Mouse (Mus musculus) ES-Bruce4 (cell line): ENCODE results near the gene Dennd4c. TPM values are rescaled to one million over a fixed set of nuclear protein-coding genes. Genes with fewer than 3 reads are reported as not detected.

Experiments used
- H3K27ac ChIP-seq: 2 replicates; pipeline ENCODE4 v1.5.1; 2012; ENCODE audit warnings: low read length, inconsistent platforms; ENCODE audit not compliant: insufficient read depth
- H3K27me3 ChIP-seq: 2 replicates; pipeline ENCODE4 v1.6.1; 2012; ENCODE audit warnings: mild to moderate bottlenecking, low read length, inconsistent platforms; ENCODE audit not compliant: control insufficient read depth, poor library complexity, insufficient read depth, severe bottlenecking
- H3K36me3 ChIP-seq: 2 replicates; pipeline ENCODE4 v1.6.1; 2012; ENCODE audit warnings: inconsistent platforms, mild to moderate bottlenecking, low read length, moderate library complexity; ENCODE audit not compliant: control insufficient read depth, poor library complexity, insufficient read depth, severe bottlenecking
- H3K4me1 ChIP-seq: one replicate; pipeline ENCODE4 v1.8.1; 2011; ENCODE audit warnings: low read length; ENCODE audit not compliant: control insufficient read depth, insufficient read depth
- H3K4me3 ChIP-seq: 2 replicates; pipeline ENCODE4 v1.5.1; 2011; ENCODE audit warnings: low read depth, mild to moderate bottlenecking, low read length
- H3K9ac ChIP-seq: 2 replicates; pipeline ENCODE4 v1.6.1; 2012; ENCODE audit warnings: low read depth, mild to moderate bottlenecking, inconsistent platforms; ENCODE audit not compliant: poor library complexity, severe bottlenecking
- H3K9me3 ChIP-seq: replicated peaks from 2 replicates; pipeline ENCODE4 v1.6.1; 2012; ENCODE audit warnings: mild to moderate bottlenecking, low read length, inconsistent platforms; ENCODE audit not compliant: control insufficient read depth, poor library complexity, insufficient read depth, severe bottlenecking
- CTCF ChIP-seq: IDR thresholded peaks from one replicate; pipeline ENCODE4 v1.8.1; 2011; ENCODE audit warnings: low read depth, low read length
- EP300 ChIP-seq: IDR thresholded peaks from 2 replicates; pipeline ENCODE4 v1.6.1; 2011; ENCODE audit warnings: low read depth, low read length; ENCODE audit not compliant: insufficient read depth
- POLR2A ChIP-seq: IDR thresholded peaks from one replicate; pipeline ENCODE4 v1.8.1; 2011; ENCODE audit warnings: low read length; ENCODE audit not compliant: insufficient read depth
- polyA plus RNA-seq: library from polyadenylated mRNA; stranded (reverse); fragments of >200 nt; gene quantifications from 2 replicates; pipeline ENCODE4 v1.2.4, GENCODE M21; 2011; ENCODE audit warnings: low read depth; ENCODE audit not compliant: missing spikeins, insufficient read depth, insufficient read length

Dennd4c gene
- polyA plus RNA-seq, 1 experiment = 27.5 TPM

GRCm38 (mm10) chr4:86852018-86852417 lies 103.7 kb downstream of the Dennd4c start:
- H3K27ac ChIP-seq = peak overlapping the region; percentile 36; the same call in 1 of the 2 replicates
- H3K4me3 ChIP-seq = no peak overlapping the region
- H3K4me1 ChIP-seq = no peaks in the 10 kb centered on the region
- H3K9me3 ChIP-seq = no peaks in the 10 kb centered on the region
- H3K9ac ChIP-seq = no peak overlapping the region
- peaks cover 42% of the 10 kb centered on the region for H3K36me3 ChIP-seq
- TF ChIP-seq EP300 (no peak), CTCF (no peak), POLR2A (no peak)
- no peaks in the 10 kb centered on the region for H3K27me3 ChIP-seq

GRCm38 (mm10) chr4:86852813-86853590 lies 104.6 kb downstream of the Dennd4c start:
- Histone ChIP-seq H3K4me1 (no peaks in the 10 kb centered on the region), H3K27ac (peak overlapping the region; percentile 23), H3K36me3 (peaks cover 42% of the 10 kb centered on the region), H3K9me3 (no peaks in the 10 kb centered on the region), H3K4me3 (no peak overlapping the region), H3K27me3 (no peaks in the 10 kb centered on the region), H3K9ac (no peak overlapping the region)
- TF ChIP-seq CTCF (no peak), EP300 (no peak), POLR2A (no peak)

GRCm38 (mm10) chr4:86856304-86857112 lies 108.2 kb downstream of the Dennd4c start:
- no peaks in the 10 kb centered on the region for H3K27me3 ChIP-seq
- H3K9me3 ChIP-seq = no peaks in the 10 kb centered on the region
- H3K4me3 ChIP-seq = peak overlapping the region; percentile 82
- H3K9ac ChIP-seq = peak overlapping the region; percentile 99
- H3K36me3 ChIP-seq = peaks cover 41% of the 10 kb centered on the region
- no peak for TF ChIP-seq CTCF
- no peak for TF ChIP-seq EP300
- no peak for TF ChIP-seq POLR2A
- no peaks in the 10 kb centered on the region for H3K4me1 ChIP-seq
- peak overlapping the region; percentile 24 for H3K27ac ChIP-seq

GRCm38 (mm10) chr4:86857113-86858069 lies 109.0 kb downstream of the Dennd4c start, which contains the start of gene Rps6:
Gene Rps6, minus strand, starts transcription at chr4:86857412.
- H3K9me3 ChIP-seq = no peaks in the 10 kb centered on the region
- H3K27ac ChIP-seq = peak within 1 kb of the TSS; percentile 24
- peak within 1 kb of the TSS; percentile 99 for H3K9ac ChIP-seq
- no peaks in the 10 kb centered on the region for H3K4me1 ChIP-seq
- H3K36me3 ChIP-seq = peaks cover 37% of the 10 kb centered on the region
- H3K4me3 ChIP-seq = peak within 1 kb of the TSS; percentile 96
- no peaks in the 10 kb centered on the region for H3K27me3 ChIP-seq
- TF ChIP-seq CTCF (no peak), EP300 (no peak), POLR2A (no peak)

GRCm38 (mm10) chr4:86858070-86858440 lies 109.7 kb downstream of the Dennd4c start:
- no peak overlapping the region for H3K4me3 ChIP-seq
- peak overlapping the region; percentile 99 for H3K9ac ChIP-seq
- H3K4me1 ChIP-seq = peaks cover 2% of the 10 kb centered on the region
- H3K9me3 ChIP-seq = no peaks in the 10 kb centered on the region
- no peak overlapping the region for H3K27ac ChIP-seq
- TF ChIP-seq POLR2A = no peak
- TF ChIP-seq EP300 = no peak
- TF ChIP-seq CTCF = no peak
- H3K36me3 ChIP-seq = peaks cover 33% of the 10 kb centered on the region
- H3K27me3 ChIP-seq = no peaks in the 10 kb centered on the region
